Mouse (Mus musculus): Measurements from ENCODE around the gene Eps8.

DNA sequence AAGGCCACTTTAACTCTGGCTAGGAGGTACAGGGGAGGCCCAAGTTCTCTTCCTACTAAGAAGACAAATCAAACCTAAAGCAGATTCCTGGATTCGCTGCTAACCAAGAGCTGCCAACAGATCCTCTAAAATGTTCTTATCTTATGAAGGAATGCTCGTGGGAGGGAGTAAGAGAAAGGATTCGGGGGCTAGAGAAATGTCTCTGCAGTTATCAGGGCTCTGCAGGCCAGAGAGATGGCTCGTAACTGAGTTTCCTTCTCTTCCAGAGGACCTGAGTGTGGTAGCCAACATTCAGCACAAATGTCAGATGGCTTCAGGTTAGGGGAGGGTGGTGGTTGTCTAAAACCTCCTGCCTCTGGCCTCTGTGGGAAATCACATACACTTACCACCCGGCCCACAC lies 106.1 kb downstream of the Eps8 start:
- TF ChIP-seq CTCF (conservative IDR thresholded peaks at IDR 0.05; ENCODE audit: insufficient read depth, insufficient read length, low read depth, low read length) (no peak), POLR2A (IDR thresholded peaks at IDR 0.05; ENCODE audit: low read depth, low read length) (no peak)
